Mouse (Mus musculus) stomach, postnatal 0 days (tissue): ENCODE results near the gene Gramd1a.

ENCODE experiments used
- CTCF ChIP-seq: IDR thresholded peaks from 2 replicates; pipeline ENCODE4 v1.5.1; 2016; ENCODE audit warnings: antibody characterized with exemption, low read depth, mild to moderate bottlenecking, moderate library complexity
- EP300 ChIP-seq: optimal IDR thresholded peaks from 2 replicates; pipeline ENCODE3; 2016; ENCODE audit warnings: antibody characterized with exemption

DNA sequence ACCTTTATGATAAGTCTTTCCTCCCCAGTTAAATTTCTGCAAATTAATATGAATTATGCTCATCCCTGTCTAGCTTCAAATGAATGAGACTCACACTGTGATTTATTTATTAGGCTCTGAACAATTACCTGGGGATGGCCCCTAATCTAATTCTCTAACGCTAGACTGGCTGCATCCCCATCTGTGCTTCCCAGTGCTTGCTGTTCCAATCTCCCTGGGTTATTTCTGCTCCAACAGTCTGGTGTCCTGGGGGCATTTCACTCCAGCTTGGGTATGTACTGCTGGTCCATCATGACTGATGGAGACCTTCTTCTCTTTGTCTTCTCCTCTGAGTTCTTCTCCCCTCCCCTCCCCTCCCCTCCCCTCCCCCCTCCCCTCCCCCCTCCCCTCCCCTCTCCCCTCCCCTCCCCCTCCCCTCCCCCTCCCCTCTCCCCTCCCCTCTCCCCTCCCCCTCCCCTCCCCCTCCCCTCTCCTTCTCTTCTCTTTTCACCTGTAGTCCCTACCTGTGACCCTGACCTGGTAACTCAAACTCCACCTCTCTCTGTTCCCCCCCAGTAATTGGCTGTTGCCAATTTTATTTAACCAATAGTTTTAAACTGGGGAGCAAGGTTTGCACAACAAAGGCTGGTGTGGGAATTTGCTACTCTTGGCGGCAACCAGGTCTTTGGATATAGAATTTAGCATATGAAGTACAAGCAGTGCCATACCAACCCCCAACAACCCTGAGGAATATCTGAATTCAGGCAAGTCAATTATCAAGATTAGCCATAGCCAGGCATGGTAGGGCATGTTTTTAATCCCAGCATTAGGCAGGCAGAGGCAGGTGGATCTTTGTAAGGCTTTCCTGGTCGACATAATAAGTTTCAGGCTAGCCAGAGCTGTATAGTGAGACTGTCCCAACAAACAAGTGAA, 8.2 kb upstream of the Gramd1a start:
- no peak for TF ChIP-seq EP300
- TF ChIP-seq CTCF: no peak
